Mouse (Mus musculus): ENCODE measurements around the gene Osbpl2.

The Osbpl2 gene

GRCm38 (mm10) chr2:180201303-180201702 lies 82.2 kb downstream of the Osbpl2 start:
- no peak for DNase-seq (ENCODE audit: low read depth)

GRCm38 (mm10) chr2:180202263-180202662 lies 83.2 kb downstream of the Osbpl2 start:
- DNase-seq (ENCODE audit: low read depth) = no peak

DNA sequence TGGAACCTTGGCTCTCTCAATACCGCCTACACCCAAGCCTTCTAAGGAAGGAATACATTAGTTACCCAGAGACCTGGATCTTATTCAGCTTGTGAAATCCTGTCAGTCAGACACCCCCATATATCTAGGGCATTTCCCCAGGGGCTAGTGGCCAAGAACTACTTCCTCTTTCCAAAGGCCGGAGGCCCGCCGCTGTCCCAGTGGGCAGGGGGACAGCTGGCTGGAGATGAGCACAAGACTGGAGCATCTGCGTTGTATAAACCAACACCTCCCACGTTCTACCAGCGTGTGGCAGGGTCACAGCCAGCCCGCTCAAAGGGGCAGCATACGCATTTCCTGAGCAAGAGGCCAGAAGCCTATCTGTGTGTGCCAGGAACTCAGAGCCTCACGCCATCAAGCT lies 83.7 kb downstream of the Osbpl2 start:
- DNase-seq (ENCODE audit: low read depth) = no peak

- no peak for DNase-seq (ENCODE audit: low read depth)
Measured at GRCm38 (mm10) chr2:180204501-180204900, 85.4 kb downstream of the Osbpl2 start.

DNA sequence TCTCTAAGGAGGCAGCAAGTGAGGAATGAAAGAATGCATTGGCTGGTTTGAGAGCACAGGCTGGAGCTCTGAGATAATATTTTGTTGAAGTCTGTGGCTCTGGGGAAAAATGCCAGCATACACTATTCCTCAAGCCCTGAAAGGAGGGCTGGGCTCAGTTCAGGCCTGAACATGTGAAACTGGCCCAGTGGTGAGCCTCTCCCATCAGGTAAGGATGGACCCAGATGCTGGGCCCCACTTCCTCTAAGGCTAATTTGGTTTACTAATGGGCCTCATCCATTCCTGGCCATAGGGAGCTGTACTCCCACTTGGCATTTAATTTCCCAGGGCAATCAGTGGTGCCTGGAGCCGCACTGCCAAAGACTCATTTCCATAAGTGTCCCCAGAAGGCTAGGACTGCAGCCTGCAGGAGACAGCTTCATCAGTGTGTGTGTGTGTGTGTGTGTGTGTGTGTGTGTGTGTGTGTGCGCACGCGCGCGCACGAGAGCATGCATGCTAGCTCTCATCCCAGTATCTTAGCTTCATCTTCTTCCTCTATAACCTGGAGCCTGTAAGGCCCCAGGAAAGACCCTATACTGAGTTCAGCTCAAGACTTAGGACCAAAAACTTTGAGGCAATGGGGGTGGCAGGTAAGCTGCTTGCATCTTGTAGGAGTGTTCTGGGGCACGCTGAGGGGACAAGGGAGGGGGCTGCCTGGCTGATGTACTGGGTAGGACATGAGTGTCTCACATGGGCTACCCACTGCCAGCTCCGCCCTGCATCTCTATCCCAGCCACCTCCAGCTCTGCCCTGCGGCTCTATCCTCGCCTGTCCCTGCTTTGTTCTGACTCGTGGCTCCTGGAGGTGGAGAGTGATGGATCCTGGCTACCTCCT lies 86.2 kb downstream of the Osbpl2 start:
- DNase-seq (ENCODE audit: low read depth) = no peak

- no peak for DNase-seq (ENCODE audit: low read depth)
Measured at GRCm38 (mm10) chr2:180205956-180206280, 86.8 kb downstream of the Osbpl2 start.

- DNase-seq (ENCODE audit: low read depth) = peak; percentile 68
Measured at GRCm38 (mm10) chr2:180207840-180208239, 88.7 kb downstream of the Osbpl2 start.

- peak; percentile 60 for DNase-seq (ENCODE audit: low read depth)
Measured at GRCm38 (mm10) chr2:180208976-180209375, 89.9 kb downstream of the Osbpl2 start.

DNA sequence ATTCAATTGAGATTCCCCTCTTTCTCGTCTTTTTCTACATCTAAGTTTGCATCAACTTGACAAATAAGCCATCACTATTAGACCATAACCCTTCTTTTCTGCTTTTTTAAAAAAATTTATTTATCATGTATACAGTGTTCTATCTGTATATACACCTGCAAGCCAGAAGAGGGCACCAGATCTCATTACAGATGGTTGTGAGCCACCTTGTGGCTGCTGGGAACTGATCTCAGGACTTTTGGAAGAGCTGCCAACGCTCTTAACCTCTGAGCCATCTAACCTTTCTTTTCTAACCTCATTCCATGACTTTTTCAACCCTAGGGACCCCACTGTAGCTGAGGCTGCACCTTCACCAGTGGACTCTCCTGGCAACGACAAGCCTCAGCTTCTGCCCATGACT lies 93.1 kb downstream of the Osbpl2 start:
- no peak for DNase-seq (ENCODE audit: low read depth)
